Mouse (Mus musculus) brain, embryonic 14.5 days (tissue): Measurements from ENCODE around the gene Dact2.

Experiments
- CTCF ChIP-seq: fragments of 200-500 bp; IDR thresholded peaks from 2 replicates; pipeline ENCODE4 v1.5.1; 2012; ENCODE audit warnings: inconsistent platforms, mild to moderate bottlenecking, moderate library complexity, borderline replicate concordance; ENCODE audit not compliant: insufficient read depth, insufficient read length; ENCODE audit errors: extremely low read depth
- POLR2A ChIP-seq: fragments of 200-500 bp; IDR thresholded peaks from 2 replicates; pipeline ENCODE4 v1.6.1; 2012; ENCODE audit warnings: mild to moderate bottlenecking, inconsistent platforms, borderline replicate concordance; ENCODE audit not compliant: poor library complexity, insufficient read depth, insufficient read length, severe bottlenecking; ENCODE audit errors: extremely low read depth

DNA sequence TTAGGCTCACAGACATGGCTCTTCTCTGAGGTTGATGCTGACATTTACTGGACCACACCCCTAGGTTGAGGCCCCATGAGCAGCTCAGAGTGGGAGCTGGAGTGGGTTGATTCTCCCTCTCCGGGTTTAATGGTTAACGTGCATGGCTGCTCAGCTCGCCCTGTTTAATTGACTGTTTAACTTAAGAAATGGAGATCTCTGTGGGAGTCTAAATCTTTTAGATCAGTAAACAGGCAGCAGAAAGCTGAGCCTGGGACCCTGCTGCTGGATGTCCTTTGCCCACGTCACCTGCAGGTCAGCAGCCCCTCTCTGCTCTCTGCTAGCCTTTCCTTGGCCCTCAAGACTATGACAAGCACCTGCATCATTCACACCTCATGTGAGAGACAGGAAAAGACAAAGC, 25.6 kb downstream of the Dact2 start:
- no peak for TF ChIP-seq POLR2A
- TF ChIP-seq CTCF = no peak
